Mouse (Mus musculus): ENCODE data around the gene Trim31. TPM values are rescaled to one million over a fixed set of nuclear protein-coding genes. Genes with fewer than 3 reads are reported as not detected.

Trim31 gene
- polyA plus RNA-seq, 1 experiment from 2014 or later = not detected

- no peak for ATAC-seq (ENCODE audit: low read depth)
- no peaks in the 10 kb centered on the region for H3K4me1 ChIP-seq (replicated peaks)
- no peaks in the 10 kb centered on the region for H3K36me3 ChIP-seq
- H3K9ac ChIP-seq = no peak overlapping the region
- H3K9me3 ChIP-seq (replicated peaks) = no peaks in the 10 kb centered on the region
- DNase-seq = no peak
- no peak overlapping the region for H3K4me3 ChIP-seq (replicated peaks)
- H3K4me2 ChIP-seq = no peak overlapping the region
- H3K27me3 ChIP-seq = peaks cover 38% of the 10 kb centered on the region
- no peak overlapping the region for H3K27ac ChIP-seq
Observed at GRCm38 (mm10) chr17:36897065-36897464, 853 bp upstream of the Trim31 start.

- WGBS (ENCODE audit: insufficient replicate concordance) = 45% methylated on average over 4 of the region's 4 CpGs
- peaks cover 36% of the 10 kb centered on the region for H3K27me3 ChIP-seq
- DNase-seq (no peak), ATAC-seq (ENCODE audit: low read depth) (no peak)
- H3K36me3 ChIP-seq = no peaks in the 10 kb centered on the region
- no peak overlapping the region for H3K4me3 ChIP-seq (replicated peaks)
- no peaks in the 10 kb centered on the region for H3K4me1 ChIP-seq (replicated peaks)
- no peak overlapping the region for H3K27ac ChIP-seq
- H3K4me2 ChIP-seq = no peak overlapping the region
- no peaks in the 10 kb centered on the region for H3K9me3 ChIP-seq (replicated peaks)
- H3K9ac ChIP-seq = no peak overlapping the region
Observed at GRCm38 (mm10) chr17:36899376-36899775, 1.5 kb downstream of the Trim31 start.

- Histone ChIP-seq H3K9me3 (replicated peaks) (no peaks in the 10 kb centered on the region), H3K9ac (no peak overlapping the region), H3K4me1 (replicated peaks) (no peaks in the 10 kb centered on the region), H3K36me3 (no peaks in the 10 kb centered on the region), H3K4me3 (replicated peaks) (no peak overlapping the region), H3K27ac (no peak overlapping the region), H3K4me2 (no peak overlapping the region), H3K27me3 (peaks cover 31% of the 10 kb centered on the region)
- ATAC-seq (ENCODE audit: low read depth) (no peak), DNase-seq (no peak)
- 65% methylated on average over 5 of the region's 5 CpGs for WGBS (ENCODE audit: insufficient replicate concordance)
Observed at GRCm38 (mm10) chr17:36900001-36900400, 2.1 kb downstream of the Trim31 start.

- Histone ChIP-seq H3K27me3 (peaks cover 30% of the 10 kb centered on the region; the same call in 1 of the 2 replicates), H3K4me2 (no peak overlapping the region), H3K4me1 (replicated peaks) (no peaks in the 10 kb centered on the region), H3K4me3 (replicated peaks) (no peak overlapping the region), H3K27ac (no peak overlapping the region), H3K9ac (no peak overlapping the region), H3K36me3 (no peaks in the 10 kb centered on the region), H3K9me3 (replicated peaks) (no peaks in the 10 kb centered on the region)
- ATAC-seq (ENCODE audit: low read depth) (no peak), DNase-seq (no peak)
- WGBS (ENCODE audit: insufficient replicate concordance) = 34% methylated on average over 1 of the region's 1 CpGs
Observed at GRCm38 (mm10) chr17:36900691-36901090, 2.8 kb downstream of the Trim31 start.

GRCm38 (mm10) chr17:36903651-36904050, 5.7 kb downstream of the Trim31 start:
- no peak for ATAC-seq (ENCODE audit: low read depth)
- Histone ChIP-seq H3K9me3 (replicated peaks) (no peaks in the 10 kb centered on the region), H3K4me1 (replicated peaks) (no peaks in the 10 kb centered on the region), H3K27me3 (peaks cover 23% of the 10 kb centered on the region; the same call in 1 of the 2 replicates), H3K4me2 (no peak overlapping the region), H3K27ac (no peak overlapping the region), H3K4me3 (replicated peaks) (no peak overlapping the region), H3K36me3 (no peaks in the 10 kb centered on the region), H3K9ac (no peak overlapping the region)
- DNase-seq = no peak
- 38% methylated on average over 3 of the region's 3 CpGs for WGBS (ENCODE audit: insufficient replicate concordance)

- Histone ChIP-seq H3K36me3 (no peaks in the 10 kb centered on the region), H3K27ac (no peak overlapping the region), H3K4me2 (no peak overlapping the region), H3K9me3 (replicated peaks) (no peaks in the 10 kb centered on the region), H3K4me1 (replicated peaks) (no peaks in the 10 kb centered on the region), H3K4me3 (replicated peaks) (no peak overlapping the region), H3K9ac (no peak overlapping the region), H3K27me3 (peaks cover 20% of the 10 kb centered on the region; the same call in 1 of the 2 replicates)
- DNase-seq = no peak
- WGBS (ENCODE audit: insufficient replicate concordance) = 41% methylated on average over 1 of the region's 1 CpGs
- ATAC-seq (ENCODE audit: low read depth) = no peak
Observed at GRCm38 (mm10) chr17:36908235-36908634, 10.3 kb downstream of the Trim31 start.

- WGBS (ENCODE audit: insufficient replicate concordance) = 47% methylated on average over 4 of the region's 4 CpGs
- ATAC-seq (ENCODE audit: low read depth) = no peak
Observed at GRCm38 (mm10) chr17:36909802-36910201, 11.9 kb downstream of the Trim31 start.

GRCm38 (mm10) chr17:36912031-36912430, 14.1 kb downstream of the Trim31 start:
- ATAC-seq (ENCODE audit: low read depth) = no peak

More at GRCm38 (mm10) chr17:36909802-36910201, 11.9 kb downstream of the Trim31 start:
- Histone ChIP-seq H3K9me3 (replicated peaks) (no peaks in the 10 kb centered on the region), H3K9ac (no peak overlapping the region), H3K27ac (no peak overlapping the region), H3K36me3 (no peaks in the 10 kb centered on the region), H3K27me3 (peaks cover 20% of the 10 kb centered on the region; the same call in 1 of the 2 replicates), H3K4me3 (replicated peaks) (no peak overlapping the region), H3K4me1 (replicated peaks) (no peaks in the 10 kb centered on the region), H3K4me2 (no peak overlapping the region)
- no peak for DNase-seq

GRCm38 (mm10) chr17:36914108-36914507, 16.2 kb downstream of the Trim31 start:
- peak; percentile 43 for DNase-seq
- Histone ChIP-seq H3K9ac (no peak overlapping the region), H3K4me3 (replicated peaks) (no peak overlapping the region), H3K9me3 (replicated peaks) (no peaks in the 10 kb centered on the region), H3K27ac (no peak overlapping the region), H3K27me3 (peaks cover 29% of the 10 kb centered on the region; the same call in 1 of the 2 replicates), H3K36me3 (no peaks in the 10 kb centered on the region), H3K4me1 (replicated peaks) (no peaks in the 10 kb centered on the region), H3K4me2 (no peak overlapping the region)
- no peak for ATAC-seq (ENCODE audit: low read depth)
- 19% methylated on average over 2 of the region's 2 CpGs for WGBS (ENCODE audit: insufficient replicate concordance)

More at GRCm38 (mm10) chr17:36912031-36912430, 14.1 kb downstream of the Trim31 start:
- H3K4me3 ChIP-seq (replicated peaks) = no peak overlapping the region
- 43% methylated on average over 2 of the region's 2 CpGs for WGBS (ENCODE audit: insufficient replicate concordance)
- no peaks in the 10 kb centered on the region for H3K9me3 ChIP-seq (replicated peaks)
- peaks cover 28% of the 10 kb centered on the region; the same call in 1 of the 2 replicates for H3K27me3 ChIP-seq
- H3K4me1 ChIP-seq (replicated peaks) = no peaks in the 10 kb centered on the region
- no peak for DNase-seq
- no peaks in the 10 kb centered on the region for H3K36me3 ChIP-seq
- no peak overlapping the region for H3K9ac ChIP-seq
- no peak overlapping the region for H3K27ac ChIP-seq
- no peak overlapping the region for H3K4me2 ChIP-seq

- 11% methylated on average over 9 of the region's 9 CpGs for WGBS (ENCODE audit: insufficient replicate concordance)
- no peak for ATAC-seq (ENCODE audit: low read depth)
- H3K4me1 ChIP-seq (replicated peaks) = no peaks in the 10 kb centered on the region
Observed at GRCm38 (mm10) chr17:36915076-36915475, 17.2 kb downstream of the Trim31 start.

GRCm38 (mm10) chr17:36920239-36920638, 22.3 kb downstream of the Trim31 start:
- DNase-seq = no peak

More at GRCm38 (mm10) chr17:36915076-36915475, 17.2 kb downstream of the Trim31 start:
- no peak overlapping the region for H3K4me3 ChIP-seq (replicated peaks)
- no peak for DNase-seq
- peaks cover 24% of the 10 kb centered on the region; the same call in 1 of the 2 replicates for H3K27me3 ChIP-seq
- no peak overlapping the region for H3K9ac ChIP-seq
- no peaks in the 10 kb centered on the region for H3K36me3 ChIP-seq
- no peak overlapping the region for H3K27ac ChIP-seq
- H3K9me3 ChIP-seq (replicated peaks) = no peaks in the 10 kb centered on the region
- no peak overlapping the region for H3K4me2 ChIP-seq

GRCm38 (mm10) chr17:36922715-36923114, 24.8 kb downstream of the Trim31 start:
- 57% methylated on average over 4 of the region's 4 CpGs for WGBS (ENCODE audit: insufficient replicate concordance)
- Histone ChIP-seq H3K9ac (no peak overlapping the region), H3K4me2 (no peak overlapping the region), H3K4me1 (replicated peaks) (no peaks in the 10 kb centered on the region), H3K36me3 (no peaks in the 10 kb centered on the region), H3K27ac (no peak overlapping the region), H3K27me3 (no peaks in the 10 kb centered on the region), H3K9me3 (replicated peaks) (no peaks in the 10 kb centered on the region), H3K4me3 (replicated peaks) (no peak overlapping the region)
- ATAC-seq (ENCODE audit: low read depth) (no peak), DNase-seq (no peak)

More at GRCm38 (mm10) chr17:36920239-36920638, 22.3 kb downstream of the Trim31 start:
- no peak for ATAC-seq (ENCODE audit: low read depth)
- Histone ChIP-seq H3K4me1 (replicated peaks) (no peaks in the 10 kb centered on the region), H3K4me2 (no peak overlapping the region), H3K9me3 (replicated peaks) (no peaks in the 10 kb centered on the region), H3K9ac (no peak overlapping the region), H3K27me3 (peaks cover 15% of the 10 kb centered on the region; the same call in 1 of the 2 replicates), H3K27ac (no peak overlapping the region), H3K36me3 (no peaks in the 10 kb centered on the region), H3K4me3 (replicated peaks) (no peak overlapping the region)
- WGBS (ENCODE audit: insufficient replicate concordance) = 51% methylated on average over 15 of the region's 15 CpGs
